Mouse (Mus musculus) midbrain, embryonic 14.5 days (tissue): Measurements from ENCODE around the gene Arl10. TPM values are rescaled to one million over a fixed set of nuclear protein-coding genes. Genes with fewer than 3 reads are reported as not detected.

ENCODE experiments used
- ATAC-seq: fragments of 200-750 bp; cut with Nextera tagmentation; 2 replicates; pipeline ENCODE4 v1.8.0; 2017; ENCODE audit warnings: moderate number of reproducible peaks, moderate library complexity; ENCODE audit not compliant: low FRiP score, low TSS enrichment
- DNase-seq: peaks from one replicate; pipeline ENCODE4 v3.0.0-alpha.2; 2015
- H3K27ac ChIP-seq: fragments of 300-500 bp; sonication (generic); replicated peaks from 2 replicates; pipeline ENCODE4 v1.5.1; 2014; ENCODE audit warnings: mild to moderate bottlenecking, low read depth, low read length, moderate library complexity
- H3K27me3 ChIP-seq: fragments of 300-500 bp; sonication (generic); 2 replicates; pipeline ENCODE4 v1.6.1; 2014; ENCODE audit warnings: low read length, control low read depth, mixed read lengths; ENCODE audit not compliant: control insufficient read depth, insufficient read depth
- H3K36me3 ChIP-seq: fragments of 300-500 bp; sonication (generic); 2 replicates; pipeline ENCODE4 v1.6.1; 2014; ENCODE audit warnings: low read length, control low read depth; ENCODE audit not compliant: control insufficient read depth, insufficient read depth
- H3K4me1 ChIP-seq: fragments of 300-500 bp; sonication (generic); 2 replicates; pipeline ENCODE4 v1.6.1; 2014; ENCODE audit warnings: mild to moderate bottlenecking, antibody characterized with exemption, low read length, control low read depth; ENCODE audit not compliant: control insufficient read depth, insufficient read depth
- H3K4me2 ChIP-seq: fragments of 300-500 bp; sonication (generic); 2 replicates; pipeline ENCODE4 v1.6.1; 2014; ENCODE audit warnings: mild to moderate bottlenecking, low read length, moderate library complexity
- H3K4me3 ChIP-seq: fragments of 300-500 bp; sonication (generic); replicated peaks from 2 replicates; pipeline ENCODE4 v1.5.1; 2014; ENCODE audit warnings: low read depth, low read length
- H3K9ac ChIP-seq: fragments of 300-500 bp; sonication (generic); replicated peaks from 2 replicates; pipeline ENCODE4 v1.6.1; 2014; ENCODE audit warnings: mild to moderate bottlenecking, low read length, moderate library complexity
- H3K9me3 ChIP-seq: fragments of 300-500 bp; sonication (generic); 2 replicates; pipeline ENCODE4 v1.6.1; 2016; ENCODE audit warnings: low read length, control low read depth, mixed read lengths; ENCODE audit not compliant: control insufficient read depth
- WGBS: fragments of 180-500 bp; shearing (Covaris S2); extraction: QIAGEN DNeasy Blood & Tissue Kit; methylation state at CpG from one replicate; pipeline ENCODE4 v1.1.7; 2014; 5-methylcytosine and 5-hydroxymethylcytosine counted together
- microRNA-seq: library from miRNA; unstranded; fragments of <30 nt; microRNA quantifications from one replicate; pipeline ENCODE4, GENCODE M21; 2016
- polyA plus RNA-seq: library from polyadenylated mRNA; unstranded; fragments of >200 nt; fragmentation: Nextera tagmentation; extraction: Ambion mirVana; gene quantifications from 2 replicates; pipeline ENCODE4 v1.2.1, GENCODE M21; 2014

The Arl10 gene
- polyA plus RNA-seq, 1 experiment from 2014 or later, result 88.1 TPM

GRCm38 (mm10) chr13:54616307-54616706 is 41.5 kb downstream of the Arl10 start:
- H3K4me2 ChIP-seq, result no peak overlapping the region
- WGBS, result 85% methylated on average over 8 of the region's 8 CpGs
- no peak overlapping the region for H3K4me3 ChIP-seq
- no peaks in the 10 kb centered on the region for H3K9me3 ChIP-seq
- H3K27ac ChIP-seq, result no peak overlapping the region
- ATAC-seq (no peak), DNase-seq (no peak)
- 0 out of 2 replicates have a peak, but pooled peaks cover 3% of the 10 kb centered on the region for H3K4me1 ChIP-seq
- no peaks in the 10 kb centered on the region for H3K36me3 ChIP-seq
- no peaks in the 10 kb centered on the region for H3K27me3 ChIP-seq
- H3K9ac ChIP-seq, result no peak overlapping the region

GRCm38 (mm10) chr13:54616998-54617397 is 42.2 kb downstream of the Arl10 start:
- Histone ChIP-seq H3K27ac (no peak overlapping the region), H3K9me3 (no peaks in the 10 kb centered on the region), H3K36me3 (no peaks in the 10 kb centered on the region), H3K4me1 (0 out of 2 replicates have a peak, but pooled peaks cover 3% of the 10 kb centered on the region), H3K27me3 (no peaks in the 10 kb centered on the region), H3K9ac (no peak overlapping the region), H3K4me2 (no peak overlapping the region), H3K4me3 (no peak overlapping the region)
- 73% methylated on average over 6 of the region's 6 CpGs for WGBS
- DNase-seq (no peak), ATAC-seq (no peak)

- Histone ChIP-seq H3K9me3 (no peaks in the 10 kb centered on the region), H3K36me3 (no peaks in the 10 kb centered on the region), H3K4me1 (peaks cover 14% of the 10 kb centered on the region), H3K4me2 (peak within 1 kb of the TSS; percentile 74), H3K27me3 (no peaks in the 10 kb centered on the region), H3K27ac (peak within 1 kb of the TSS; percentile 89), H3K4me3 (peak within 1 kb of the TSS; percentile 88), H3K9ac (peak within 1 kb of the TSS; percentile 82)
- DNase-seq (peak; percentile 99), ATAC-seq (peak; percentile 99)
- WGBS, result 11% methylated on average over 44 of the region's 44 CpGs
Observed at GRCm38 (mm10) chr13:54621155-54621932, 46.5 kb downstream of the Arl10 start, which contains the start of gene Faf2. TSS of gene Faf2 (plus strand) at chr13:54621784.

- H3K4me3 ChIP-seq, result peak overlapping the region; percentile 88
- peaks cover 14% of the 10 kb centered on the region for H3K4me1 ChIP-seq
- ATAC-seq, result no peak; the same call in 1 of the 2 replicates
- 1% methylated on average over 26 of the region's 27 CpGs for WGBS
- no peaks in the 10 kb centered on the region for H3K36me3 ChIP-seq
- H3K9me3 ChIP-seq, result no peaks in the 10 kb centered on the region
- no peaks in the 10 kb centered on the region for H3K27me3 ChIP-seq
- peak overlapping the region; percentile 89 for H3K27ac ChIP-seq
- H3K4me2 ChIP-seq, result peak overlapping the region; percentile 74
- DNase-seq, result no peak
- H3K9ac ChIP-seq, result peak overlapping the region; percentile 82
Observed at GRCm38 (mm10) chr13:54621960-54622521, 47.2 kb downstream of the Arl10 start.

- H3K27me3 ChIP-seq, result no peaks in the 10 kb centered on the region
- no peaks in the 10 kb centered on the region for H3K4me1 ChIP-seq
- no peak overlapping the region for H3K9ac ChIP-seq
- H3K9me3 ChIP-seq, result no peaks in the 10 kb centered on the region
- DNase-seq (no peak), ATAC-seq (no peak)
- 91% methylated on average over 4 of the region's 4 CpGs for WGBS
- H3K36me3 ChIP-seq, result peaks cover 8% of the 10 kb centered on the region; the same call in 1 of the 2 replicates
- no peak overlapping the region for H3K27ac ChIP-seq
- H3K4me2 ChIP-seq, result no peak overlapping the region
- no peak overlapping the region for H3K4me3 ChIP-seq
Observed at GRCm38 (mm10) chr13:54629128-54629527, 54.3 kb downstream of the Arl10 start.

Small RNA genes within 50 kb of the gene (microRNA-seq; reads per million reads assigned to microRNA genes)
- gene Gm24195, result not detected

Other genes starting within 250 kb of the Arl10 start
- 39.4 and 41.9 TPM in 2 replicates for gene Cplx2, start 203.7 kb upstream of the Arl10 start, polyA plus RNA-seq
- 114 and 121 TPM in 2 replicates for gene Thoc3, start 106.2 kb upstream of the Arl10 start, polyA plus RNA-seq
- 23.3 and 27.9 TPM in 2 replicates for gene Simc1, start 71.2 kb upstream of the Arl10 start, polyA plus RNA-seq
- gene 4833439L19Rik, start 9.6 kb upstream of the Arl10 start, polyA plus RNA-seq, result 240 and 277 TPM in 2 replicates
- gene Nop16, start 15.1 kb downstream of the Arl10 start, polyA plus RNA-seq, result 36.5 and 44.2 TPM in 2 replicates
- gene Higd2a, start 15.2 kb downstream of the Arl10 start, polyA plus RNA-seq, result 219 and 273 TPM in 2 replicates
- gene Cltb, start 36.3 kb downstream of the Arl10 start, polyA plus RNA-seq, result 127 and 188 TPM in 2 replicates
- 86.9 and 98.5 TPM in 2 replicates for gene Faf2, start 46.8 kb downstream of the Arl10 start, polyA plus RNA-seq
- 78.6 and 88.1 TPM in 2 replicates for gene Rnf44, start 118.9 kb downstream of the Arl10 start, polyA plus RNA-seq
- gene Cdhr2, start 126.4 kb downstream of the Arl10 start, polyA plus RNA-seq, result 0.22 and 0.23 TPM in 2 replicates
- gene Gprin1, start 174.9 kb downstream of the Arl10 start, polyA plus RNA-seq, result 19.1 and 29.4 TPM in 2 replicates
- 37.5 and 53.7 TPM in 2 replicates for gene Sncb, start 191.6 kb downstream of the Arl10 start, polyA plus RNA-seq
- not detected in 2 replicates for gene Eif4e1b, start 209.0 kb downstream of the Arl10 start, polyA plus RNA-seq
- 25.5 and 40.2 TPM in 2 replicates for gene Tspan17, start 214.4 kb downstream of the Arl10 start, polyA plus RNA-seq